ENCODE assay signal across 23 mouse cellular contexts in the genomic region with DNA sequence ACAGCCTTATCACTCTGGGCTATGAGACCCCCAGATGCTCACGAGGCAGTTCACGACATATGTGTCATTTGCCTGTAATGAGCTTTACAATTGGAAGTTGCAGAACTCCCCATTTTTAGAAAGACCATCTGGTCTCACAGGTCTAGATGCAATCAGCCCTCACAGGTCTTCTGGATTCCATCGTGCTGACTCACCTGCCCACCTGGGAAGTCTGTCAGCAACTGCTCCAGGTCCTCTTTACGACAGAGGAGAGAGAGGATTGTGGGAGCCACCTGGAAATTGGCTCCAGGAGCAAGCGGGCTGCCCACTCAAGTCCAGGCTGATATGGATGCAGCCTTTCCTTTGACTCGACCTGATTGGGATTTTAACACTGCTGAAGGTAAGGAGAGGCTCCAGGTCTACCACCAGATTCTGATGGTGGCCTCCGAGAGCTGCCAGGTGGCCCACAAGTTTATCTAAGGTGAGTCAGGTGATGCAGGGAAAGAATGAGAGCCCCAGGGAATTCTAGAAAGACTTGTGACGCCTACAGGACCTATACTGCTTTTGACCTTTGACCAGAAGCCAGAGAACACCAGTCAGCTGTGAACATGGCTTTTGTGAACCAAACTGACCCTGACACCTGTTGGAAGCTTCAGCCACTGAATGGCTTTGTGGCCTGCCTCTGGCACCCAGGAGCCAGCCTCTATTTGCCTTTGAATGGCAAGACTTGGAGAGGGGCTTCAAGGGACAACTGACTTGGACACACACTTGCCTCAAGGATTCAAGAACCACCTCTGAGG. TPM values are rescaled to one million over a fixed set of nuclear protein-coding genes. Genes with fewer than 3 reads are reported as not detected.
DNase-seq lines count a peak whose midpoint lies in the region; ATAC-seq and TF ChIP-seq lines count a peak whose summit lies in the region.
"Had no signal": no experiment of that assay in that cellular context is flagged by ENCODE, and none has a peak within 500 bp of the region (broad histone marks: within the 10 kb centered on the region; RNA-seq: fewer than 3 reads in every experiment).

No protein-coding gene starts in this region.

- 59% methylated on average over 8 of the region's 8 CpGs for WGBS in kidney, embryonic 16.5 days
- 40% methylated on average over 8 of the region's 8 CpGs for WGBS in intestine, postnatal 0 days

- no peak overlapping the region for H3K4me3 ChIP-seq in kidney, embryonic 16.5 days (ENCODE audit: low read length)
- H3K4me3 ChIP-seq in intestine, postnatal 0 days (ENCODE audit: low read depth, low read length): no peak overlapping the region
- H3K4me3 ChIP-seq: embryonic facial prominence, embryonic 10.5 days; forebrain, embryonic 13.5 days; gastrocnemius, adult 2 months; heart, embryonic 10.5 days; heart, embryonic 15.5 days; hindbrain, embryonic 13.5 days had no signal

- H3K9ac ChIP-seq in kidney, embryonic 16.5 days (replicated peaks; ENCODE audit: low read length): no peak overlapping the region
- H3K9ac ChIP-seq in intestine, postnatal 0 days (ENCODE audit: low read depth, low read length): no peak overlapping the region
- H3K9ac ChIP-seq: forebrain, embryonic 13.5 days; heart, embryonic 15.5 days; hindbrain, embryonic 13.5 days had no signal

- no peaks in the 10 kb centered on the region for H3K36me3 ChIP-seq in kidney, embryonic 16.5 days (ENCODE audit: insufficient read depth, low read length)
- H3K36me3 ChIP-seq in intestine, postnatal 0 days (ENCODE audit: control insufficient read depth, insufficient read depth): no peaks in the 10 kb centered on the region
- H3K36me3 ChIP-seq: embryonic facial prominence, embryonic 10.5 days; heart, embryonic 10.5 days; heart, embryonic 15.5 days; hindbrain, embryonic 13.5 days had no signal

- no peak for ATAC-seq in kidney, embryonic 16.5 days (ENCODE audit: low FRiP score, low TSS enrichment)
- peak; percentile 70 for ATAC-seq in intestine, postnatal 0 days
- ATAC-seq: activated CD4-positive, CD25-positive, alpha-beta regulatory T cell, adult 4 months; forebrain, embryonic 13.5 days; hindbrain, postnatal 0 days had no signal

- 0 out of 2 replicates have a peak, but pooled peaks cover 12% of the 10 kb centered on the region for H3K4me1 ChIP-seq in kidney, embryonic 16.5 days (ENCODE audit: insufficient read depth, low read length)
- H3K4me1 ChIP-seq in intestine, postnatal 0 days (replicated peaks; ENCODE audit: control insufficient read depth, insufficient read depth, low read length): no peaks in the 10 kb centered on the region

- no peak overlapping the region for H3K4me2 ChIP-seq in kidney, embryonic 16.5 days (replicated peaks; ENCODE audit: low read depth, low read length)
- no peak overlapping the region; the same call in 1 of the 2 replicates for H3K4me2 ChIP-seq in intestine, postnatal 0 days (replicated peaks; ENCODE audit: low read depth)
- H3K4me2 ChIP-seq: forebrain, embryonic 13.5 days; heart, embryonic 15.5 days; hindbrain, embryonic 13.5 days had no signal

- peak; percentile 20; the same call in 1 of the 2 replicates for TF ChIP-seq CTCF in intestine, postnatal 0 days (IDR thresholded peaks at IDR 0.05; ENCODE audit: low read depth)

- peak overlapping the region; percentile 18; the same call in 1 of the 2 replicates for H3K27ac ChIP-seq in kidney, embryonic 16.5 days (ENCODE audit: low read length)
- no peak overlapping the region for H3K27ac ChIP-seq in intestine, postnatal 0 days (ENCODE audit: low read depth, low read length)
- H3K27ac ChIP-seq: embryonic facial prominence, embryonic 10.5 days; forebrain, embryonic 13.5 days; gastrocnemius, adult 2 months; heart, embryonic 10.5 days; heart, embryonic 15.5 days; hindbrain, embryonic 13.5 days; hindbrain, postnatal 0 days had no signal

- no peaks in the 10 kb centered on the region for H3K9me3 ChIP-seq in kidney, embryonic 16.5 days (ENCODE audit: low read length)
- no peaks in the 10 kb centered on the region for H3K9me3 ChIP-seq in intestine, postnatal 0 days (ENCODE audit: control insufficient read depth)
- H3K9me3 ChIP-seq: embryonic facial prominence, embryonic 10.5 days; forebrain, embryonic 13.5 days; heart, embryonic 10.5 days; heart, embryonic 15.5 days; hindbrain, embryonic 13.5 days had no signal

- no peak for DNase-seq in kidney, postnatal 10 days
- DNase-seq in urinary bladder, postnatal 14 days (ENCODE audit: low spot score): peak; percentile 40
- no peak for DNase-seq in urinary bladder, adult 2 months (ENCODE audit: low spot score)
- peak; percentile 67 for DNase-seq in ZHBTc4 (ENCODE audit: low read depth, low spot score)
- no peak for DNase-seq in left cerebral cortex, postnatal 10 days (ENCODE audit: extremely low spot score in 1 of 2, low spot score in 2 of 2)
- DNase-seq in gastrocnemius, postnatal 4 days (ENCODE audit: low spot score in 2 of 2): no peak
- DNase-seq: adrenal gland, postnatal 14 days; cerebellum, adult 18-20 months; cerebellum, adult 9-11 months; cerebellum, postnatal 36 days; gastrocnemius, adult 2 months; gastrocnemius, postnatal 36 days; heart, adult 18-20 months; heart, postnatal 14 days had no signal

- no peaks in the 10 kb centered on the region for H3K27me3 ChIP-seq in kidney, embryonic 16.5 days (ENCODE audit: insufficient read depth, low read length)
- H3K27me3 ChIP-seq in intestine, postnatal 0 days (replicated peaks; ENCODE audit: control insufficient read depth, insufficient read depth, low read length): no peaks in the 10 kb centered on the region
- H3K27me3 ChIP-seq: forebrain, embryonic 13.5 days; heart, embryonic 15.5 days; hindbrain, embryonic 13.5 days had no signal

- intact Hi-C loops in left cerebral cortex, postnatal 10 days (cut with DNase I): no loop called here

RNA-seq across cellular contexts. Expression of gene Dnaja2, which starts 42.5 kb away (rescaled TPM):
- 172 and 181 TPM in 2 replicates for polyA plus RNA-seq in kidney, embryonic 16.5 days (2015; fragmentation: Nextera tagmentation; extraction: Ambion mirVana)
- 58.3 and 85.0 TPM in 2 replicates for polyA plus RNA-seq in urinary bladder, adult 2 months (2012; rRNA removed)
- polyA plus RNA-seq in intestine, postnatal 0 days (2015; fragmentation: Nextera tagmentation; extraction: Ambion mirVana): 101 and 104 TPM in 2 replicates
- 100 to 1,000 TPM; 168 to 184 TPM for total RNA-seq in left cerebral cortex, postnatal 10 days (2021)
- total RNA-seq in gastrocnemius, postnatal 4 days (2021): 100 to 1,000 TPM; 160 to 170 TPM

Comparison
In these comparisons a context has a peak if more than half of its experiments do, and no peak if none do; other contexts are left out.
1. DNase-seq: peak in urinary bladder, postnatal 14 days (single experiment) and ZHBTc4 (single experiment); none in kidney, postnatal 10 days (single experiment), urinary bladder, adult 2 months (single experiment), left cerebral cortex, postnatal 10 days (0 of 2) and gastrocnemius, postnatal 4 days (0 of 2).